Mouse (Mus musculus) neural tube, embryonic 14.5 days (tissue): ENCODE data around the gene Krt83. TPM values are rescaled to one million over a fixed set of nuclear protein-coding genes. Genes with fewer than 3 reads are reported as not detected.
A peak's percentile ranks its signal among the peaks of the same experiment; 100 is the strongest.
"Not testable (repeated sequence)": the region's sequence is repeated elsewhere in the genome, so short reads cannot be mapped to it uniquely, and the experiment has no call there.

Experiments
- ATAC-seq: fragments of 200-750 bp; cut with Nextera tagmentation; 2 replicates; pipeline ENCODE4 v1.8.0; 2017; ENCODE audit warnings: low read depth, mild to moderate bottlenecking, moderate TSS enrichment, moderate library complexity
- H3K27ac ChIP-seq: fragments of 300-500 bp; sonication (generic); 2 replicates; pipeline ENCODE4 v1.5.1; 2014; ENCODE audit warnings: low read depth, mild to moderate bottlenecking, control low read depth, low read length, moderate library complexity, mixed read lengths
- H3K27me3 ChIP-seq: fragments of 300-500 bp; sonication (generic); 2 replicates; pipeline ENCODE4 v1.6.1; 2014; ENCODE audit warnings: low read length; ENCODE audit not compliant: control insufficient read depth, insufficient read depth
- H3K36me3 ChIP-seq: fragments of 300-500 bp; sonication (generic); 2 replicates; pipeline ENCODE4 v1.6.1; 2014; ENCODE audit warnings: low read length, mixed read lengths; ENCODE audit not compliant: control insufficient read depth, insufficient read depth
- H3K4me1 ChIP-seq: fragments of 300-500 bp; sonication (generic); 2 replicates; pipeline ENCODE4 v1.6.1; 2014; ENCODE audit warnings: low read length; ENCODE audit not compliant: control insufficient read depth, insufficient read depth
- H3K4me2 ChIP-seq: fragments of 300-500 bp; sonication (generic); 2 replicates; pipeline ENCODE4 v1.6.1; 2014; ENCODE audit warnings: mild to moderate bottlenecking, low read depth, low read length, control low read depth
- H3K4me3 ChIP-seq: fragments of 300-500 bp; sonication (generic); 2 replicates; pipeline ENCODE4 v1.5.1; 2014; ENCODE audit warnings: low read depth, low read length, control low read depth, mixed read lengths
- H3K9ac ChIP-seq: fragments of 300-500 bp; sonication (generic); replicated peaks from 2 replicates; pipeline ENCODE4 v1.6.1; 2014; ENCODE audit warnings: low read depth, mild to moderate bottlenecking, control low read depth, low read length, mixed read lengths
- H3K9me3 ChIP-seq: fragments of 300-500 bp; sonication (generic); 2 replicates; pipeline ENCODE4 v1.6.1; 2016; ENCODE audit warnings: low read length; ENCODE audit not compliant: control insufficient read depth
- WGBS: fragments of 180-500 bp; shearing (Covaris S2); extraction: QIAGEN DNeasy Blood & Tissue Kit; methylation state at CpG from one replicate; pipeline ENCODE4 v1.1.7; 2014; 5-methylcytosine and 5-hydroxymethylcytosine counted together
- polyA plus RNA-seq: library from polyadenylated mRNA; unstranded; fragments of >200 nt; fragmentation: Nextera tagmentation; extraction: Ambion mirVana; gene quantifications from 2 replicates; pipeline ENCODE4 v1.2.1, GENCODE M21; 2014

The Krt83 gene
- polyA plus RNA-seq = not detected in 2 replicates

GRCm38 (mm10) chr15:101491431-101491830 is at the start of gene Krt83:
Krt83 (minus strand) TSS chr15:101491512.
- Histone ChIP-seq H3K27me3 (no peaks in the 10 kb centered on the region), H3K9ac (no peak within 1 kb of the TSS), H3K4me2 (no peak within 1 kb of the TSS), H3K4me1 (no peaks in the 10 kb centered on the region), H3K4me3 (no peak within 1 kb of the TSS), H3K9me3 (no peaks in the 10 kb centered on the region), H3K27ac (no peak within 1 kb of the TSS), H3K36me3 (no peaks in the 10 kb centered on the region)
- ATAC-seq = no peak
- 24% methylated on average over 6 of the region's 6 CpGs for WGBS

GRCm38 (mm10) chr15:101538580-101538900 is 47.2 kb upstream of the Krt83 start:
- no peak for ATAC-seq
- no peaks in the 10 kb centered on the region for H3K9me3 ChIP-seq

GRCm38 (mm10) chr15:101537864-101538579 is 46.7 kb upstream of the Krt83 start:
- H3K27me3 ChIP-seq = no peaks in the 10 kb centered on the region
- no peak overlapping the region for H3K9ac ChIP-seq
- WGBS = 40% methylated on average over 7 of the region's 7 CpGs
- no peak overlapping the region for H3K27ac ChIP-seq
- no peaks in the 10 kb centered on the region for H3K9me3 ChIP-seq
- ATAC-seq = no peak
- H3K36me3 ChIP-seq = no peaks in the 10 kb centered on the region
- H3K4me1 ChIP-seq = no peaks in the 10 kb centered on the region
- H3K4me2 ChIP-seq = no peak overlapping the region
- H3K4me3 ChIP-seq = no peak overlapping the region

More at GRCm38 (mm10) chr15:101538580-101538900, 47.2 kb upstream of the Krt83 start:
- Histone ChIP-seq H3K27ac (no peak overlapping the region), H3K27me3 (no peaks in the 10 kb centered on the region), H3K4me2 (no peak overlapping the region), H3K4me3 (no peak overlapping the region), H3K9ac (no peak overlapping the region), H3K36me3 (no peaks in the 10 kb centered on the region), H3K4me1 (no peaks in the 10 kb centered on the region)
- 55% methylated on average over 4 of the region's 4 CpGs for WGBS

- no peaks in the 10 kb centered on the region for H3K4me1 ChIP-seq
- H3K27ac ChIP-seq = no peak overlapping the region
- H3K36me3 ChIP-seq = no peaks in the 10 kb centered on the region
- no peaks in the 10 kb centered on the region for H3K9me3 ChIP-seq
- peak; percentile 58; the same call in 1 of the 2 replicates for ATAC-seq
- WGBS = 63% methylated on average over 9 of the region's 9 CpGs
- H3K27me3 ChIP-seq = no peaks in the 10 kb centered on the region
- no peak overlapping the region for H3K4me2 ChIP-seq
- no peak overlapping the region for H3K4me3 ChIP-seq
- no peak overlapping the region for H3K9ac ChIP-seq
These were observed 44.9 kb upstream of the Krt83 start for GRCm38 (mm10) chr15:101536054-101536850.

- Histone ChIP-seq H3K4me1 (no peaks in the 10 kb centered on the region), H3K27ac (no peak within 1 kb of the TSS), H3K9me3 (no peaks in the 10 kb centered on the region), H3K4me3 (no peak within 1 kb of the TSS), H3K27me3 (no peaks in the 10 kb centered on the region), H3K9ac (no peak within 1 kb of the TSS), H3K36me3 (no peaks in the 10 kb centered on the region), H3K4me2 (no peak within 1 kb of the TSS)
- WGBS = 68% methylated on average over 7 of the region's 7 CpGs
- no peak for ATAC-seq
These were observed 41.4 kb upstream of the Krt83 start, which contains the start of gene Krt84 for GRCm38 (mm10) chr15:101532720-101533119. Krt84 (minus strand) TSS chr15:101532820.

GRCm38 (mm10) chr15:101522556-101523232 is 31.4 kb upstream of the Krt83 start:
- Histone ChIP-seq H3K27me3 (no peaks in the 10 kb centered on the region), H3K36me3 (no peaks in the 10 kb centered on the region), H3K9ac (no peak overlapping the region), H3K4me3 (no peak overlapping the region), H3K27ac (no peak overlapping the region), H3K4me1 (no peaks in the 10 kb centered on the region), H3K4me2 (no peak overlapping the region), H3K9me3 (no peaks in the 10 kb centered on the region)
- ATAC-seq = no peak
- 76% methylated on average over 4 of the region's 4 CpGs for WGBS

GRCm38 (mm10) chr15:101519792-101520191 is 28.5 kb upstream of the Krt83 start:
- H3K27me3 ChIP-seq = no peaks in the 10 kb centered on the region
- WGBS = 15% methylated on average over 2 of the region's 2 CpGs
- no peak for ATAC-seq

GRCm38 (mm10) chr15:101517161-101517560 is 25.8 kb upstream of the Krt83 start, which contains the start of gene Gm49425:
Gm49425 (minus strand) TSS chr15:101517261.
- H3K9me3 ChIP-seq, H3K36me3 ChIP-seq, H3K27me3 ChIP-seq, H3K4me3 ChIP-seq, H3K4me1 ChIP-seq, H3K27ac ChIP-seq, H3K4me2 ChIP-seq, H3K9ac ChIP-seq, ATAC-seq: not testable (repeated sequence)
- 85% methylated on average over 2 of the region's 2 CpGs for WGBS

More at GRCm38 (mm10) chr15:101519792-101520191, 28.5 kb upstream of the Krt83 start:
- H3K9ac ChIP-seq = no peak overlapping the region
- no peaks in the 10 kb centered on the region for H3K9me3 ChIP-seq
- H3K4me1 ChIP-seq = no peaks in the 10 kb centered on the region
- no peak overlapping the region for H3K4me3 ChIP-seq
- no peak overlapping the region for H3K27ac ChIP-seq
- no peaks in the 10 kb centered on the region for H3K36me3 ChIP-seq
- H3K4me2 ChIP-seq = no peak overlapping the region
